ENCODE assay signal across 22 mouse cellular contexts in genomic region chr12:18135286-18135965, GRCm38 (mm10).
DNase-seq lines count a peak whose midpoint lies in the region; ATAC-seq and TF ChIP-seq lines count a peak whose summit lies in the region.
"Had no signal": no experiment of that assay in that cellular context is flagged by ENCODE, and none has a peak within 500 bp of the region (broad histone marks: within the 10 kb centered on the region; RNA-seq: fewer than 3 reads in every experiment).

No protein-coding gene starts in this region.

- TF ChIP-seq POLR2A in ES-Bruce4 (IDR thresholded peaks at IDR 0.05; ENCODE audit: insufficient read depth, low read length), result no peak

- peaks cover 38% of the 10 kb centered on the region for H3K9me3 ChIP-seq in megakaryocyte, embryonic 14.5 days
- peaks cover 5% of the 10 kb centered on the region; the same call in 1 of the 2 replicates for H3K9me3 ChIP-seq in ES-Bruce4 (replicated peaks; ENCODE audit: control insufficient read depth, insufficient read depth, low read length, poor library complexity, severe bottlenecking)

- H3K9ac ChIP-seq in ES-Bruce4 (ENCODE audit: low read depth, poor library complexity, severe bottlenecking), result peak overlapping the region; percentile 68
- H3K9ac ChIP-seq: embryonic facial prominence, embryonic 13.5 days; forebrain, embryonic 12.5 days; heart, embryonic 15.5 days; hindbrain, embryonic 14.5 days; intestine, embryonic 15.5 days had no signal

- peak overlapping the region; percentile 80 for H3K4me3 ChIP-seq in megakaryocyte, embryonic 14.5 days (replicated peaks)
- H3K4me3 ChIP-seq in ES-Bruce4 (ENCODE audit: low read depth, low read length), result peak overlapping the region; percentile 75
- H3K4me3 ChIP-seq: embryonic facial prominence, embryonic 13.5 days; forebrain, embryonic 12.5 days; heart, adult 2 months; heart, embryonic 15.5 days; hindbrain, embryonic 10.5 days; intestine, embryonic 15.5 days had no signal

- no peaks in the 10 kb centered on the region for H3K36me3 ChIP-seq in megakaryocyte, embryonic 14.5 days (replicated peaks; ENCODE audit: low read length)
- H3K36me3 ChIP-seq in ES-Bruce4 (ENCODE audit: control insufficient read depth, insufficient read depth, low read length, poor library complexity, severe bottlenecking), result no peaks in the 10 kb centered on the region
- H3K36me3 ChIP-seq: embryonic facial prominence, embryonic 13.5 days; forebrain, embryonic 12.5 days; heart, embryonic 15.5 days; hindbrain, embryonic 10.5 days; intestine, embryonic 15.5 days had no signal

- DNase-seq in R1 (ENCODE audit: low read depth, low spot score), result peak; percentile 97
- DNase-seq in yolk sac, embryonic 10.5 days (ENCODE audit: low spot score), result peak; percentile 3
- DNase-seq in gastrocnemius, adult 18-20 months (ENCODE audit: low spot score), result no peak
- no peak for DNase-seq in heart, postnatal 4 days
- DNase-seq: adrenal gland, postnatal 14 days; cerebellum, adult 9-10 months; cerebellum, postnatal 36 days; gastrocnemius, postnatal 14 days; heart, adult 2 months; heart, postnatal 14 days had no signal

- TF ChIP-seq EP300 in ES-Bruce4 (IDR thresholded peaks at IDR 0.05; ENCODE audit: insufficient read depth, low read depth, low read length), result no peak

- H3K27me3 ChIP-seq in megakaryocyte, embryonic 14.5 days (replicated peaks), result peaks cover 2% of the 10 kb centered on the region
- no peaks in the 10 kb centered on the region; the same call in 1 of the 2 replicates for H3K27me3 ChIP-seq in ES-Bruce4 (ENCODE audit: control insufficient read depth, insufficient read depth, low read length, poor library complexity, severe bottlenecking)
- H3K27me3 ChIP-seq: CH12.LX; embryonic facial prominence, embryonic 13.5 days; forebrain, embryonic 12.5 days; heart, embryonic 15.5 days; intestine, embryonic 15.5 days had no signal

- ATAC-seq in megakaryocyte, adult 5-6 weeks (ENCODE audit: poor library complexity, severe bottlenecking), result no peak
- ATAC-seq: activated CD4-positive, CD25-positive, alpha-beta regulatory T cell, adult 4 months; forebrain, embryonic 16.5 days; intestine, embryonic 15.5 days had no signal

- H3K4me1 ChIP-seq in megakaryocyte, embryonic 14.5 days, result no peaks in the 10 kb centered on the region
- no peaks in the 10 kb centered on the region for H3K4me1 ChIP-seq in ES-Bruce4 (ENCODE audit: control insufficient read depth, insufficient read depth, low read length)
- H3K4me1 ChIP-seq: embryonic facial prominence, embryonic 13.5 days; forebrain, embryonic 12.5 days; heart, embryonic 15.5 days; hindbrain, embryonic 10.5 days; intestine, embryonic 15.5 days had no signal

- no peak for TF ChIP-seq CTCF in ES-Bruce4 (IDR thresholded peaks at IDR 0.05; ENCODE audit: low read depth, low read length)

- no peak overlapping the region for H3K27ac ChIP-seq in ES-Bruce4 (ENCODE audit: insufficient read depth, low read length)
- H3K27ac ChIP-seq: embryonic facial prominence, embryonic 13.5 days; forebrain, embryonic 12.5 days; heart, adult 2 months; heart, embryonic 15.5 days; hindbrain, embryonic 10.5 days; hindbrain, embryonic 14.5 days; intestine, embryonic 15.5 days had no signal

Comparison
In these comparisons a context has a peak if more than half of its experiments do, and no peak if none do; other contexts are left out.
1. DNase-seq: peak in R1 (single experiment) and yolk sac, embryonic 10.5 days (single experiment); none in gastrocnemius, adult 18-20 months (single experiment) and heart, postnatal 4 days (single experiment).